Mouse (Mus musculus) layer of hippocampus, postnatal 36 days (tissue): ENCODE data around the gene S1pr1. TPM values are rescaled to one million over a fixed set of nuclear protein-coding genes. Genes with fewer than 3 reads are reported as not detected.

ENCODE experiments used
- DNase-seq, 2 experiments: peaks; one replicate each; pipeline ENCODE4 v3.0.0; 2022
- total RNA-seq, 2 experiments: library from RNA; stranded (reverse); gene quantifications; 2 replicates each; pipeline ENCODE4 v1.2.3; 2021

The S1pr1 gene
- total RNA-seq, result 100 to 1,000 TPM in 1 of 2 experiments, 10 to 100 TPM in 1; 97.0 to 108 TPM

- peak; percentile 51 to 65 for DNase-seq
Measured at GRCm38 (mm10) chr3:115714671-115715651, at the start of gene S1pr1. Gene S1pr1 (minus strand): TSS chr3:115715072.

GRCm38 (mm10) chr3:115763292-115763691, 48.4 kb upstream of the S1pr1 start:
- no peak for DNase-seq

- no peak for DNase-seq
Measured at GRCm38 (mm10) chr3:115762841-115763240, 48.0 kb upstream of the S1pr1 start.

- DNase-seq, result no peak
Measured at GRCm38 (mm10) chr3:115759659-115760058, 44.8 kb upstream of the S1pr1 start.

GRCm38 (mm10) chr3:115758455-115758912, 43.6 kb upstream of the S1pr1 start:
- no peak for DNase-seq

- DNase-seq, result no peak
Measured at GRCm38 (mm10) chr3:115754466-115754865, 39.6 kb upstream of the S1pr1 start.

GRCm38 (mm10) chr3:115750369-115750768, 35.5 kb upstream of the S1pr1 start:
- DNase-seq, result no peak

- DNase-seq, result no peak
Measured at GRCm38 (mm10) chr3:115748289-115748989, 33.6 kb upstream of the S1pr1 start.

- DNase-seq, result no peak
Measured at GRCm38 (mm10) chr3:115746511-115746910, 31.6 kb upstream of the S1pr1 start.

- no peak for DNase-seq
Measured at GRCm38 (mm10) chr3:115745088-115745487, 30.2 kb upstream of the S1pr1 start.

GRCm38 (mm10) chr3:115738524-115738923, 23.7 kb upstream of the S1pr1 start:
- no peak for DNase-seq

GRCm38 (mm10) chr3:115737785-115738318, 23.0 kb upstream of the S1pr1 start:
- peak; percentile 12 to 18 for DNase-seq

GRCm38 (mm10) chr3:115735540-115735939, 20.7 kb upstream of the S1pr1 start:
- DNase-seq, result no peak

- no peak for DNase-seq
Measured at GRCm38 (mm10) chr3:115734841-115735240, 20.0 kb upstream of the S1pr1 start.

GRCm38 (mm10) chr3:115730336-115730735, 15.5 kb upstream of the S1pr1 start:
- no peak for DNase-seq

GRCm38 (mm10) chr3:115729187-115729586, 14.3 kb upstream of the S1pr1 start:
- no peak for DNase-seq

- no peak for DNase-seq
Measured at GRCm38 (mm10) chr3:115728211-115728610, 13.3 kb upstream of the S1pr1 start.

GRCm38 (mm10) chr3:115718886-115719285, 4.0 kb upstream of the S1pr1 start:
- no peak for DNase-seq

- DNase-seq, result no peak
Measured at GRCm38 (mm10) chr3:115715900-115716515, 1.1 kb upstream of the S1pr1 start.

GRCm38 (mm10) chr3:115714049-115714435, 830 bp downstream of the S1pr1 start:
- no peak for DNase-seq

- no peak for DNase-seq
Measured at GRCm38 (mm10) chr3:115713417-115714048, 1.3 kb downstream of the S1pr1 start.

GRCm38 (mm10) chr3:115712808-115713200, 2.1 kb downstream of the S1pr1 start:
- peak; percentile 70 to 74 for DNase-seq
